Mouse (Mus musculus) liver, postnatal 0 days (tissue): ENCODE data around the gene Ostc. TPM values are rescaled to one million over a fixed set of nuclear protein-coding genes. Genes with fewer than 3 reads are reported as not detected.

Experiments
- ATAC-seq: fragments of 200-750 bp; cut with Nextera tagmentation; 2 replicates; pipeline ENCODE4 v1.8.0; 2017; ENCODE audit warnings: mild to moderate bottlenecking, moderate library complexity
- DNase-seq: peaks from one replicate; pipeline ENCODE4 v3.0.0-alpha.2; 2016
- H3K27ac ChIP-seq: fragments of 300-500 bp; sonication (generic); 2 replicates; pipeline ENCODE4 v1.5.1; 2014; ENCODE audit warnings: antibody characterized with exemption, moderate library complexity, mild to moderate bottlenecking, low read depth
- H3K27me3 ChIP-seq: fragments of 300-500 bp; sonication (generic); 2 replicates; pipeline ENCODE4 v1.6.1; 2014; ENCODE audit warnings: low read length, control low read depth, mixed read lengths; ENCODE audit not compliant: insufficient read depth
- H3K36me3 ChIP-seq: fragments of 300-500 bp; sonication (generic); replicated peaks from 2 replicates; pipeline ENCODE4 v1.6.1; 2014; ENCODE audit warnings: mild to moderate bottlenecking, control low read depth, low read length, moderate library complexity, mixed read lengths; ENCODE audit not compliant: insufficient read depth
- H3K4me1 ChIP-seq: fragments of 300-500 bp; sonication (generic); 2 replicates; pipeline ENCODE4 v1.6.1; 2014; ENCODE audit warnings: antibody characterized with exemption, mild to moderate bottlenecking, control low read depth; ENCODE audit not compliant: insufficient read depth
- H3K4me2 ChIP-seq: fragments of 300-500 bp; sonication (generic); 2 replicates; pipeline ENCODE4 v1.6.1; 2014; ENCODE audit warnings: low read depth, mild to moderate bottlenecking, low read length, moderate library complexity, mixed read lengths
- H3K4me3 ChIP-seq: fragments of 300-500 bp; sonication (generic); 2 replicates; pipeline ENCODE4 v1.5.1; 2014; ENCODE audit warnings: low read depth, low read length
- H3K9ac ChIP-seq: fragments of 300-500 bp; sonication (generic); replicated peaks from 2 replicates; pipeline ENCODE4 v1.6.1; 2014; ENCODE audit warnings: mild to moderate bottlenecking, moderate library complexity
- H3K9me3 ChIP-seq: fragments of 300-500 bp; sonication (generic); 2 replicates; pipeline ENCODE4 v1.6.1; 2016; ENCODE audit warnings: mild to moderate bottlenecking, control low read depth, low read length, mixed read lengths
- CTCF ChIP-seq: sonication (generic); IDR thresholded peaks from 2 replicates; pipeline ENCODE4 v1.5.1; 2016; ENCODE audit warnings: antibody characterized with exemption, low read depth
- EP300 ChIP-seq: IDR thresholded peaks from 2 replicates; pipeline ENCODE4 v1.6.1; 2016; ENCODE audit warnings: antibody characterized with exemption, low read depth, mild to moderate bottlenecking
- WGBS: fragments of 180-500 bp; shearing (Covaris S2); extraction: QIAGEN DNeasy Blood & Tissue Kit; methylation state at CpG from one replicate; pipeline ENCODE4 v1.1.7; 2014; ENCODE audit not compliant: insufficient replicate concordance; 5-methylcytosine and 5-hydroxymethylcytosine counted together
- polyA plus RNA-seq: library from polyadenylated mRNA; unstranded; fragments of >200 nt; fragmentation: Nextera tagmentation; extraction: Ambion mirVana; gene quantifications from 2 replicates; pipeline ENCODE4 v1.2.1, GENCODE M21; 2015

The Ostc gene
- polyA plus RNA-seq, 1 experiment from 2014 or later: 171 TPM

DNA sequence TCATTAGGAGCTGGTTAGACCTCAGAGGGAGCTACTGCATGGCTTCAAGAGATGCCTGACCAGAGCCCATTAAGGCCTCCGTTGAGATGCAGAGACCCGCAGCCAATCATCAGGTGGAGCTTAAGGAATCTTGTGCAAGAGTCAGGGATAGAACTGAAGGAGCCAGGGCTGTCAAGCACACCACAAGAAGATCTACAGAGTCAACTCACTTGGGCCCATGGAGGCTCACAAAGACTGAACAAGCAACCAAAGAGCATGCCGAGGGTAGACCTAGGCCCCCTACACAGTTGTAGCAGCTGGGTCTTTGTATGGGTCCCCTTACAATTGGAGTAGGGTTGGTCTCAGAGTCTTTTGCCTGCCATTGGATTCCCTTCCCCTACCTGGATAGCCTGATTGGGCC, 46.7 kb downstream of the Ostc start:
- 97% methylated on average over 3 of the region's 3 CpGs for WGBS
- TF ChIP-seq CTCF (no peak), EP300 (no peak)
- Histone ChIP-seq H3K4me2 (no peak overlapping the region), H3K27ac (no peak overlapping the region), H3K9ac (no peak overlapping the region), H3K9me3 (no peaks in the 10 kb centered on the region), H3K4me3 (no peak overlapping the region), H3K36me3 (no peaks in the 10 kb centered on the region), H3K27me3 (no peaks in the 10 kb centered on the region), H3K4me1 (no peaks in the 10 kb centered on the region; the same call in 1 of the 2 replicates)
- DNase-seq (no peak), ATAC-seq (no peak)

GRCm38 (mm10) chr3:130660619-130661018, 48.6 kb downstream of the Ostc start:
- Histone ChIP-seq H3K4me3 (no peak overlapping the region), H3K4me1 (no peaks in the 10 kb centered on the region; the same call in 1 of the 2 replicates), H3K9me3 (no peaks in the 10 kb centered on the region), H3K4me2 (no peak overlapping the region), H3K36me3 (no peaks in the 10 kb centered on the region), H3K27me3 (no peaks in the 10 kb centered on the region), H3K27ac (no peak overlapping the region), H3K9ac (no peak overlapping the region)
- TF ChIP-seq EP300 (no peak), CTCF (no peak)
- ATAC-seq (peak; percentile 64), DNase-seq (no peak)
- WGBS: 23% methylated on average over 6 of the region's 6 CpGs

GRCm38 (mm10) chr3:130649569-130649968, 59.7 kb downstream of the Ostc start:
- no peak for ATAC-seq
- no peak overlapping the region for H3K4me2 ChIP-seq
- H3K27ac ChIP-seq: no peak overlapping the region
- DNase-seq: no peak
- peaks cover 2% of the 10 kb centered on the region; the same call in 1 of the 2 replicates for H3K4me1 ChIP-seq
- H3K9me3 ChIP-seq: no peaks in the 10 kb centered on the region
- no peaks in the 10 kb centered on the region for H3K36me3 ChIP-seq
- no peak for TF ChIP-seq EP300
- WGBS: 37% methylated on average over 6 of the region's 6 CpGs
- H3K27me3 ChIP-seq: no peaks in the 10 kb centered on the region
- H3K4me3 ChIP-seq: no peak overlapping the region
- no peak overlapping the region for H3K9ac ChIP-seq

- H3K4me1 ChIP-seq: peaks cover 2% of the 10 kb centered on the region; the same call in 1 of the 2 replicates
- H3K27me3 ChIP-seq: no peaks in the 10 kb centered on the region
- H3K27ac ChIP-seq: no peak overlapping the region
- TF ChIP-seq EP300 (no peak), CTCF (no peak)
- ATAC-seq (no peak), DNase-seq (no peak)
- WGBS: 74% methylated on average over 11 of the region's 11 CpGs
- no peak overlapping the region for H3K4me3 ChIP-seq
- no peaks in the 10 kb centered on the region for H3K36me3 ChIP-seq
- H3K4me2 ChIP-seq: no peak overlapping the region
- H3K9ac ChIP-seq: no peak overlapping the region
- no peaks in the 10 kb centered on the region for H3K9me3 ChIP-seq
Measured at GRCm38 (mm10) chr3:130646110-130646810, 63.0 kb downstream of the Ostc start.

Other genes with a start within 250 kb of the Ostc start
- 42.6 and 49.1 TPM in 2 replicates for gene Etnppl, start 92.0 kb downstream of the Ostc start, polyA plus RNA-seq
- gene Rpl34, start 21.0 kb upstream of the Ostc start, polyA plus RNA-seq: 539 and 549 TPM in 2 replicates